Mouse (Mus musculus) midbrain, embryonic 15.5 days (tissue): Measurements from ENCODE around the gene Tom1l2. TPM values are rescaled to one million over a fixed set of nuclear protein-coding genes. Genes with fewer than 3 reads are reported as not detected.
A peak's percentile ranks its signal among the peaks of the same experiment; 100 is the strongest.

ENCODE experiments used
- ATAC-seq: fragments of 200-750 bp; cut with Nextera tagmentation; replicated peaks from 2 replicates; pipeline ENCODE4 v1.8.0; 2017; ENCODE audit warnings: moderate TSS enrichment
- H3K27ac ChIP-seq: fragments of 300-500 bp; sonication (generic); 2 replicates; pipeline ENCODE4 v1.5.1; 2015; ENCODE audit warnings: mild to moderate bottlenecking, inconsistent platforms
- H3K27me3 ChIP-seq: fragments of 300-500 bp; sonication (generic); replicated peaks from 2 replicates; pipeline ENCODE4 v1.6.1; 2015; ENCODE audit warnings: inconsistent platforms
- H3K36me3 ChIP-seq: fragments of 300-500 bp; sonication (generic); replicated peaks from 2 replicates; pipeline ENCODE4 v1.6.1; 2015; ENCODE audit warnings: inconsistent platforms
- H3K4me1 ChIP-seq: fragments of 300-500 bp; sonication (generic); 2 replicates; pipeline ENCODE4 v1.6.1; 2015; ENCODE audit warnings: inconsistent platforms
- H3K4me2 ChIP-seq: fragments of 300-500 bp; sonication (generic); 2 replicates; pipeline ENCODE4 v1.6.1; 2015; ENCODE audit warnings: inconsistent platforms, mild to moderate bottlenecking, moderate library complexity
- H3K4me3 ChIP-seq: fragments of 300-500 bp; sonication (generic); 2 replicates; pipeline ENCODE4 v1.5.1; 2015; ENCODE audit warnings: mild to moderate bottlenecking, inconsistent platforms
- H3K9ac ChIP-seq: fragments of 300-500 bp; sonication (generic); 2 replicates; pipeline ENCODE4 v1.6.1; 2015; ENCODE audit warnings: mild to moderate bottlenecking, inconsistent platforms
- H3K9me3 ChIP-seq: fragments of 300-500 bp; sonication (generic); 2 replicates; pipeline ENCODE4 v1.6.1; 2016; ENCODE audit warnings: inconsistent platforms
- WGBS: fragments of 180-500 bp; shearing (Covaris S2); methylation state at CpG from one replicate; pipeline ENCODE4 v1.1.7; 2015; ENCODE audit warnings: mixed read lengths; 5-methylcytosine and 5-hydroxymethylcytosine counted together
- polyA plus RNA-seq: library from polyadenylated mRNA; unstranded; fragments of >200 nt; fragmentation: Nextera tagmentation; extraction: Ambion mirVana; gene quantifications from 2 replicates; pipeline ENCODE4 v1.2.1, GENCODE M21; 2015

The Tom1l2 gene
- polyA plus RNA-seq, 1 experiment from 2014 or later, result 72.6 TPM

DNA sequence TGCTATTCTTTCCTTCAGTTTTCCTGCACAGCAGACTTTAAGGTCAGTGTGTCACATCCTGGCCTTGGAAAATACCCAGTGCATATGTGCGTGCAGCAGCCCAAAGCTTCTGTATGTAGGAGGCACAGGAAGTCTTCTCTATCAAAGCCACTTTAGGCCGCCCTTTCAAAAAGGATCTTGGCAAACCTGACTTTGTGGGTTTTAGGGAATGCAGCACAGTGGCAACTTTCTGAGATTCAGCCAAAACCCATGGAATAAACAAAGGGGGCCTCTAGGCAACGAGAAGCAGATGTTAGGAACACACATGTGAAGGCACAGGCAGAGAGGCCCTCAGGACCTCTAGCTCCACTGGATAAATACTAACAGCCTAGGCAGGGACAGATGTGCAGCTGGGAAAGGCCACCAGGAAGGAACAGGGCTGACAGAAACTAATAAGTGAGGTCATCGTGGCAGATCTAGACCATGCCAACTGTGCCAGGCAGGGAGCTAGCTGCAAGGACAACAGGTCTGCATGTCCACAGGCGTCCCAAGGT is 79.4 kb downstream of the Tom1l2 start:
- peaks cover 33% of the 10 kb centered on the region for H3K4me1 ChIP-seq
- H3K4me2 ChIP-seq, result no peak overlapping the region
- H3K36me3 ChIP-seq, result no peaks in the 10 kb centered on the region
- whole genome bisulfite sequencing, result 53% methylated on average over 5 of the region's 5 CpGs
- H3K27ac ChIP-seq, result peak overlapping the region; percentile 52
- H3K4me3 ChIP-seq, result no peak overlapping the region
- no peaks in the 10 kb centered on the region for H3K27me3 ChIP-seq
- no peak for ATAC-seq
- H3K9ac ChIP-seq, result no peak overlapping the region
- H3K9me3 ChIP-seq, result no peaks in the 10 kb centered on the region

DNA sequence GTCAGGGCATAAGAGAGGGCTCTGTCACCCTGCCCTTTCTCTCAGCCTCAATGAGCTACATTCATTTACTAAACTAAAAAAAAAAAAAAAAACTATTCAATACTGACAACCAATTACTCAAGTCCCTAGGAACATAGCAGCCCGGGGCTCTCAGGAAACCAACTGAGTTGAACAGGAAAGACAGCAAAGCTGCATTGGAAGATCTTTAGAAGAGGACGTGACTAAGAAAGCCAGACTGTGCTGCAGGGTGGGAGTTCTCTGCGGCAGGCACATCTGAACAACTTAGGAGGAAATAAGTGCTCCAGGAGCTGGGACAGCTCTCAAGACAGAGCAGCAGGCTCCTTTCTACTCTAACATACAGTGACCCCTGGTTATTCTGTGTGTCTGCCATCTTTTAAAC is 84.1 kb downstream of the Tom1l2 start:
- Histone ChIP-seq H3K4me2 (no peak overlapping the region), H3K9ac (no peak overlapping the region), H3K9me3 (no peaks in the 10 kb centered on the region), H3K27me3 (no peaks in the 10 kb centered on the region), H3K36me3 (no peaks in the 10 kb centered on the region), H3K4me3 (no peak overlapping the region), H3K4me1 (peaks cover 23% of the 10 kb centered on the region), H3K27ac (no peak overlapping the region)
- ATAC-seq, result no peak
- WGBS, result 71% methylated on average over 3 of the region's 3 CpGs

DNA sequence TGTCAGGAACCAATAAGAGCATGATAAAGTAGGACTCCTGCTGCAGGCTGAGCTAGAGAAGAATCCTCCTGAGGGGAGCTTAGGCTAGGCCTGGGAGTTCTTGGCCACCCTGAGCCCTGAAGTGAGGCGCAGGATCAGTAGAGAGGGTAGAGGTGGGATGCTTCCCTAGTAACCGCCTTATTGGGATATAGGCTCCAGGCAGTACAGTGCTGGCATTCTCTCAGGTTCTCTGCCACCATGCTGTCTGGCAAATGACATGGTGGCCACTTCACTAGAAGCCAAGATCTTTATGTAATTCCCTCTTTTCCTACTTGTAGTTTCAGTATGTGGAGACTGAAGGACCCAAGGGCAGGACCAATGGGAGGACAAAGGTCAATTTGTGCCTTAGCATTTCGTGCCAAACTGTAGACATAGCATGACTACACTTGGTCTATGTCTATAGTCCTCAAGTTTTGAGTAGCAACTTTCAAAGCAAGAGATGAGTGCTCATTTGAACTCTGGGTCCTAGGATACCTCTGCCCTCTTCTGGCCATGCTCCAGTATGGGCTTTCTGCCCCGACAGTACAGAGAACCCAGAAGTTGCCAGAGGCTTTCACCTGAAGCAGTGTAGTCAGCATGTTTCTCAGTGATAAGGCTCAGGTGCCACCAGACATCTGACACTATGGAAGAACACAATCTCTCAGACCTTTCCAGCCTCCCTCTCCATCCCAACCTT is 87.3 kb downstream of the Tom1l2 start:
- no peaks in the 10 kb centered on the region for H3K36me3 ChIP-seq
- H3K27me3 ChIP-seq, result no peaks in the 10 kb centered on the region
- no peak overlapping the region; the same call in 1 of the 2 replicates for H3K27ac ChIP-seq
- peaks cover 22% of the 10 kb centered on the region for H3K4me1 ChIP-seq
- no peak overlapping the region for H3K4me3 ChIP-seq
- WGBS, result 91% methylated on average over 4 of the region's 4 CpGs
- H3K4me2 ChIP-seq, result no peak overlapping the region
- no peak overlapping the region for H3K9ac ChIP-seq
- no peak for ATAC-seq
- H3K9me3 ChIP-seq, result no peaks in the 10 kb centered on the region

DNA sequence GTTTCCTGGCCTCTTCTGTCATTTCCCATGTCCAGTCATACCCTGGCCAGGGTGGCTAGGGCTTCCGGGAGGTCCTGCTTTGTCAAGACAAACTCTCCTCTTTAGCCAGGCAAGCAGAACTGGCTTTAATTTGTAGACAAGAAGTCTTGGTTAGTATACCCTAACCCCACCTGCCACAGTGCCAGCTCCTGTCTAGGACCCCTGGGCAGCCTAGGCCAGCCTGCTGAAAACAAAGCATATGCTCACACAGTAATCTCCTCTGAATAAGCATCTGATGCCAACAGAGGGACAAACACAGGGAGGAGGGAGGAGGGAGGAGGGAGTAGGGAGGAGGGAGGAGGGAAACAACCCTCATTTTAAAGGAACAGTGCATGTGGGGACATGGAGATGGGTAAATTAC is 88.1 kb downstream of the Tom1l2 start:
- Histone ChIP-seq H3K9me3 (no peaks in the 10 kb centered on the region), H3K4me2 (no peak overlapping the region), H3K4me3 (no peak overlapping the region), H3K9ac (no peak overlapping the region), H3K36me3 (no peaks in the 10 kb centered on the region), H3K4me1 (peaks cover 22% of the 10 kb centered on the region), H3K27ac (no peak overlapping the region; the same call in 1 of the 2 replicates), H3K27me3 (no peaks in the 10 kb centered on the region)
- 78% methylated on average over 1 of the region's 1 CpGs for WGBS
- ATAC-seq, result peak; percentile 69; the same call in 1 of the 2 replicates

DNA sequence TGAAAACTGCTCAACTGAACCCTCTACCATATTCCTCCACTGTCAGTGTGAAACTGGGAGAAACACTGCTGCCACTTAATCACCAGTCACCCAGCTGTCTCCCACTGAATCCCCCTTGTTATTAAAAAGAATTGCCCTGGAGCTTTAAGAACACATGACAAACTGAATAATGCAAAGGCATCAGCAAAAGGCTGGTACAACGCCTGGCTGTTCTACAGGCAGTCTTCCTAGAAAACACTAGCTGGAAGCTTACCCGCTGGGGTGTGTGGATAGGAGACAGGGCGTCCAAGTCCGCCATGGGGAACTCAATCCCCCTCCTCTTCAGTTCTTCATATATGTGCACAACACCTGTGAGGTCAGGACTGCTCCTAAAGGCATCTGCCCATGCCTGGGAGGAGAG is 90.3 kb downstream of the Tom1l2 start:
- Histone ChIP-seq H3K4me3 (no peak overlapping the region), H3K9ac (no peak overlapping the region), H3K27me3 (no peaks in the 10 kb centered on the region), H3K9me3 (no peaks in the 10 kb centered on the region), H3K36me3 (no peaks in the 10 kb centered on the region), H3K4me1 (peaks cover 22% of the 10 kb centered on the region), H3K4me2 (no peak overlapping the region), H3K27ac (no peak overlapping the region)
- 74% methylated on average over 4 of the region's 4 CpGs for WGBS
- ATAC-seq, result 0 out of 2 replicates have a peak, but pooled peaks have one; percentile 11

DNA sequence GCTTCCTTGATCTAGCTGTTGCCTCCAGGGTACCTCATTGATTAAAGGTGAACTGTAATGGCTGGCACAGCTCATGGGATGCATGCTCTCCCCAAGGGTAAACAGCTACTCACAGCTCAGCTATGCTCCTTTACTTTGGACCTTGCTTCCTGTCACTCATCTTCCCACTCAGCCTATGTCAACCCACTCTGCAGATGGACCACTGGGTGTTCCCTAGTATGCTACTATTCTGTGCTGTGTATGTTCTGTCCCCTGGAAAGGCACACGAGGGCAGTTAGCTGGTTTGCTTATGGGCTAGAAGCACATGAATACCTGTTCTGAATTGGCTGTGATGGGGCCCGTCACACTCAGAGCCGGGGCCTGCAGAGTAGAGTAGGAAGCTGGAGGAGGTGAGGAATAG is 92.0 kb downstream of the Tom1l2 start:
- WGBS, result 88% methylated on average over 3 of the region's 3 CpGs
- ATAC-seq, result no peak
- Histone ChIP-seq H3K4me1 (peaks cover 23% of the 10 kb centered on the region), H3K36me3 (no peaks in the 10 kb centered on the region), H3K4me2 (no peak overlapping the region), H3K27me3 (no peaks in the 10 kb centered on the region), H3K4me3 (no peak overlapping the region), H3K9me3 (no peaks in the 10 kb centered on the region), H3K27ac (no peak overlapping the region), H3K9ac (no peak overlapping the region)

DNA sequence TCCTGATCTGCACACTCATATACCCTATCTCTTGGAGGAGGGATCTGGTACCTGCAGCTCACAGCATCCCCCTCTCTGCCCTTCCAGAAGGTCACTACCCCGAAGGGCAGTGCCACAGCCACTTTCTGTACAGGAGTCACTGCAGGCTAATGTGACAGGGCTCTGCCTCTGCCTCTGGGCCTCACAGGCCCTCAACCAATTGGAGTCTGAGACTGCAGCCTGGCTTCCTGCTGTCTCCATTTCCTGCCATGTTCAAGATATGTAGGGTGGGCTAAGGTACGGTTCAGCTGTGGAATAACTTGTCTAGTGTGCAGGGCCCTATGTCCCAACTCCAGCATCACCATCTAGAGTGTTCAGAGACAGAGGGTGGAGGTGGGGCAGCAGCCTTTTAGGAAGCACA is 95.0 kb downstream of the Tom1l2 start:
- H3K4me1 ChIP-seq, result peaks cover 9% of the 10 kb centered on the region
- no peak overlapping the region for H3K4me2 ChIP-seq
- 66% methylated on average over 2 of the region's 2 CpGs for WGBS
- no peak overlapping the region for H3K27ac ChIP-seq
- H3K27me3 ChIP-seq, result no peaks in the 10 kb centered on the region
- no peak for ATAC-seq
- no peaks in the 10 kb centered on the region for H3K9me3 ChIP-seq
- no peak overlapping the region for H3K4me3 ChIP-seq
- H3K36me3 ChIP-seq, result peaks cover 4% of the 10 kb centered on the region; the same call in 1 of the 2 replicates
- H3K9ac ChIP-seq, result no peak overlapping the region

DNA sequence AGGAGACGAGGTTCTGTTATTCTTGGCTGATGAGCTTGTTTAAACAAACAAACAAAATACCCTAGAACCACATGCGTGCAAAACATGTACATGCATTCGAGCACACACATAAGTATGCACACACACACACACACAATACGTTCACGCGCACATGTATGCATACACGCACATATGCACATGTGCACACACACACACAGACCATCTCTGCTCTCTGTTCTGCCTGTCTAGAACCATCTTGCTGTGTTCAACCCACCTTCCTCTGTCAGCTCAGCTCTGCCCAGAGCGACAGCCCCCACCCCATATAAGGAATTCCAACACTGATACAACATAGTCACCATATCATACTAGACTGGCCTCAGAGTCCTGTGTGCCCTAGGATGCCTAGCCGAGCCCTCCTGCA is 96.0 kb downstream of the Tom1l2 start:
- Histone ChIP-seq H3K9ac (no peak overlapping the region), H3K9me3 (no peaks in the 10 kb centered on the region), H3K4me3 (no peak overlapping the region), H3K27ac (no peak overlapping the region), H3K4me1 (peaks cover 7% of the 10 kb centered on the region), H3K4me2 (no peak overlapping the region), H3K36me3 (peaks cover 4% of the 10 kb centered on the region; the same call in 1 of the 2 replicates), H3K27me3 (no peaks in the 10 kb centered on the region)
- ATAC-seq, result no peak
- 84% methylated on average over 9 of the region's 9 CpGs for WGBS

DNA sequence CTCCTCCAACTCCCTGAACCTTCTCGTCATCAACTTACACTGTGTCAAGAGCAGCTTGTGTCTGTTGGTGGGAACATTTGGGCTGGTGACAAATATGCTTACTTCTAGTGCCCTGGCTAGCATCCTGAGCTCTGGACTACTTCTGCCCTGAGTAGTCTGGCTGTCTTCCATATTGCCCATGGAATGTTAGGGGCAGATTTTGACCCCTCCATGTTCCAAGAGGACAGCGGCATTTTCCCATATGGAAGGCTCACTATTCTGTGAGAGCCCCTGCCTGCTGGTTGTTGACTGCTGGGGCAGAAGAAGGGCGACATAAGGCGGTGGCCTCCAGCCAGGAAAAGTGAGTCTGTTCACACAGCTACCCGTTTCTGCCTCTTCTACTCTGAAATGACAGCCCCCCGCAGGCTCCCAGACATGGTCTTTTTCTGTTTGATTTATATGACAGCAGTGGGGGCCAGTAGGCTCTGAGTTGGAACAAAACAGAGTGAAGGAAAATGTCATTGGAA is 96.5 kb downstream of the Tom1l2 start:
- no peak overlapping the region for H3K4me3 ChIP-seq
- no peak overlapping the region for H3K9ac ChIP-seq
- H3K4me1 ChIP-seq, result peaks cover 7% of the 10 kb centered on the region
- H3K36me3 ChIP-seq, result peaks cover 4% of the 10 kb centered on the region; the same call in 1 of the 2 replicates
- 0 out of 2 replicates have a peak overlapping the region, but pooled peaks have one; percentile 12 for H3K27ac ChIP-seq
- no peak overlapping the region for H3K4me2 ChIP-seq
- H3K27me3 ChIP-seq, result no peaks in the 10 kb centered on the region
- H3K9me3 ChIP-seq, result no peaks in the 10 kb centered on the region
- ATAC-seq, result no peak
- WGBS, result 60% methylated on average over 6 of the region's 6 CpGs

DNA sequence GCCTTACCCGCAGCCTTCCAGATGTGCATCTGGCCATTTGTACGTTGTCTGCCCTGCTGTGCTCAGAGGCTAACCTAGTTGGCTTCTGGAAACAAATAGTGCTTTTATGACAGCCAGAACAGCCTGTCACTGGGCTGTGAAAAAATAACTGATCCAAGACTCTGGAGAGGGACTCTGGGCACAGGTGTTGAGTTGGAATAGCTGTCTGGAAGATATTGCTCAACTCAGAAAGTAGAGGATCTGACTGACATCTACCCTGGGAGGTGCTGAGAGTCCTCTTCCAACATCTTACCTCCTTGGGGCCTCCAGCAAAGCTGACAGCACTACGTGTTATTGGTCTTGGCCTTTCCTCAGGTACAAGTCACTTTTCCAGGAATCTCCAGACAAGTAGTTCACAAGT is 97.1 kb downstream of the Tom1l2 start:
- Histone ChIP-seq H3K4me3 (no peak overlapping the region), H3K9me3 (no peaks in the 10 kb centered on the region), H3K4me2 (no peak overlapping the region), H3K27ac (0 out of 2 replicates have a peak overlapping the region, but pooled peaks have one; percentile 21), H3K9ac (no peak overlapping the region), H3K36me3 (peaks cover 4% of the 10 kb centered on the region; the same call in 1 of the 2 replicates), H3K27me3 (no peaks in the 10 kb centered on the region), H3K4me1 (peaks cover 7% of the 10 kb centered on the region)
- no peak for ATAC-seq
- 81% methylated on average over 3 of the region's 3 CpGs for WGBS

DNA sequence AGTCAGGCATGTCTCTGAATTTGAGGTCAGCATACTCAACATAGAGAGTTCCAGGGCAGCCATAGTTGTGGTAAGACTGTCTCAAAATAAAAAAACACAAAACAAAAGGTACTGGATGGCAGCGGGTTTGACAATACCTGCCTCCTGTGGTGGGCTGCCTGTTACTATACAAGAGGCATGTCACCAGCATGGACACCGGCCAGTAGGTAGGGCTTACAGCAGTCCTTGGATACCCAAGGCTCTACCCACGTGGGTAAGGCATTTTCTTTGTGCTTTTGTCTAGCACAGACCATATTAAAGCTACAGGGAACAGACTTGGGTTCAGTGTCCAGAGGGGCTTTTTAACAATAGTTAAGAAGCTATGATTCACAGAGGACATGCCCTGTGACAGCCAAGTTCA is 97.5 kb downstream of the Tom1l2 start:
- H3K4me3 ChIP-seq, result no peak overlapping the region
- no peaks in the 10 kb centered on the region for H3K9me3 ChIP-seq
- no peaks in the 10 kb centered on the region for H3K27me3 ChIP-seq
- no peak for ATAC-seq
- H3K27ac ChIP-seq, result peak overlapping the region; percentile 35; the same call in 1 of the 2 replicates
- peaks cover 7% of the 10 kb centered on the region for H3K4me1 ChIP-seq
- WGBS, result 41% methylated on average over 3 of the region's 3 CpGs
- peaks cover 8% of the 10 kb centered on the region; the same call in 1 of the 2 replicates for H3K36me3 ChIP-seq
- H3K4me2 ChIP-seq, result no peak overlapping the region
- no peak overlapping the region for H3K9ac ChIP-seq

DNA sequence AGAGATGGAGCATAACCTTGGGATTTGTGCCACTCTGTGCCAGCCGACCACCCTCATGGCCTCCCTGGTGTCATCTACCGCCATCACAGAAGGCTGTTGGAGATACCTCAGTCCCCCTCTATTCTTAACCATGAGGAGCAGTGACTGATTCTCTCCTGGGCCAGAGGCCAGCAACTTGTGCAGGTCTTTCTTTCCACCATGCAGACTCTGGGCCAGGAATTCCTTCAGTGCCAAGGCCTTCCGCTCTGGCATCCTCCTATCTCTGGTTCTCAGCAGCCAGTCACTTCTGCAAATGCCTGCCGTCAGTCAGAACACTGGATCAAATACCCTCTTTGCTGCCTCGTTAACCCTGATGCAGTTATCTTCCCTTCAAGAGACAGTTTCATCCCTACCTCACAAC is 98.4 kb downstream of the Tom1l2 start:
- peaks cover 7% of the 10 kb centered on the region for H3K4me1 ChIP-seq
- peaks cover 9% of the 10 kb centered on the region; the same call in 1 of the 2 replicates for H3K36me3 ChIP-seq
- no peaks in the 10 kb centered on the region for H3K27me3 ChIP-seq
- ATAC-seq, result no peak
- no peak overlapping the region for H3K9ac ChIP-seq
- H3K9me3 ChIP-seq, result no peaks in the 10 kb centered on the region
- H3K4me2 ChIP-seq, result no peak overlapping the region
- H3K4me3 ChIP-seq, result no peak overlapping the region
- 61% methylated on average over 5 of the region's 5 CpGs for WGBS
- peak overlapping the region; percentile 35; the same call in 1 of the 2 replicates for H3K27ac ChIP-seq
